Mouse (Mus musculus): Measurements from ENCODE around the gene Prr14l. TPM values are rescaled to one million over a fixed set of nuclear protein-coding genes. Genes with fewer than 3 reads are reported as not detected.
"Not testable (repeated sequence)": the region's sequence is repeated elsewhere in the genome, so short reads cannot be mapped to it uniquely, and the experiment has no call there.

Prr14l gene
- polyA plus RNA-seq, 1 experiment from 2014 or later, result 6.5 TPM

DNA sequence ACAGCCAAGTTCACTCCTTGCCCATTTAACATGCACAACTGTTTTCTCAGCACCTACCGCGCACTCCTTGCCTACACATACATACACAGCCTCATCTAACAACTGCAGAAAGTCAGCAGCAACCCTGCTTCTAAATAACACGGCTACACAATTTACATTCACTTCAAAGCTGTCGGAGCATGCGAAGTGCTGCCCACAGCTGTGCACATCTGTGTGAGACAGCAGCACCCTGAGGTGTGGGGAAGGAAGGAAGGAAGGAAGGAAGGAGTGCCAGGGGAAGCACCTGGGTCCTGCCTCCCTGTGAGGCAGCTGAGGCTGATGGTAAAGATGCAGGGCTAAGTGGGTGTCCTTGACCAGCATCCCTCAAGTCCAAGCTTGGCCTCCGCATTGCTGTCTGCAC is 105.1 kb downstream of the Prr14l start:
- no peaks in the 10 kb centered on the region for H3K36me3 ChIP-seq (ENCODE audit: control insufficient read depth, insufficient read depth)
- H3K9me3 ChIP-seq (replicated peaks; ENCODE audit: control insufficient read depth, low read length), result no peaks in the 10 kb centered on the region
- H3K4me3 ChIP-seq (ENCODE audit: low read length), result no peak overlapping the region
- H3K27ac ChIP-seq (ENCODE audit: low read length), result no peak overlapping the region
- peaks cover 11% of the 10 kb centered on the region for H3K4me1 ChIP-seq (ENCODE audit: control insufficient read depth, insufficient read depth, low read length)
- no peak overlapping the region for H3K4me2 ChIP-seq (ENCODE audit: low read depth, low read length)
- H3K9ac ChIP-seq (ENCODE audit: low read length), result no peak overlapping the region
- WGBS, result 79% methylated on average over 6 of the region's 6 CpGs
- H3K27me3 ChIP-seq (ENCODE audit: control insufficient read depth, insufficient read depth, low read length), result no peaks in the 10 kb centered on the region
- no peak for ATAC-seq (replicated peaks; ENCODE audit: extremely low read depth, insufficient read depth, low FRiP score)

GRCm38 (mm10) chr5:32747650-32748375 is 106.2 kb downstream of the Prr14l start:
- no peaks in the 10 kb centered on the region for H3K9me3 ChIP-seq (replicated peaks; ENCODE audit: control insufficient read depth, low read length)
- H3K4me1 ChIP-seq (ENCODE audit: control insufficient read depth, insufficient read depth, low read length), result peaks cover 11% of the 10 kb centered on the region
- no peak overlapping the region for H3K4me3 ChIP-seq (ENCODE audit: low read length)
- ATAC-seq (replicated peaks; ENCODE audit: extremely low read depth, insufficient read depth, low FRiP score), result no peak
- 59% methylated on average over 6 of the region's 6 CpGs for WGBS
- H3K36me3 ChIP-seq (ENCODE audit: control insufficient read depth, insufficient read depth), result no peaks in the 10 kb centered on the region
- no peak overlapping the region for H3K9ac ChIP-seq (ENCODE audit: low read length)
- H3K27ac ChIP-seq (ENCODE audit: low read length), result no peak overlapping the region
- H3K27me3 ChIP-seq (ENCODE audit: control insufficient read depth, insufficient read depth, low read length), result no peaks in the 10 kb centered on the region
- no peak overlapping the region for H3K4me2 ChIP-seq (ENCODE audit: low read depth, low read length)

- WGBS, result 5% methylated on average over 8 of the region's 10 CpGs
- H3K9ac ChIP-seq (ENCODE audit: low read length), result peak overlapping the region; percentile 71
- peak overlapping the region; percentile 66 for H3K4me2 ChIP-seq (ENCODE audit: low read depth, low read length)
- no peaks in the 10 kb centered on the region for H3K27me3 ChIP-seq (ENCODE audit: control insufficient read depth, insufficient read depth, low read length)
- peak overlapping the region; percentile 52 for H3K4me3 ChIP-seq (ENCODE audit: low read length)
- H3K36me3 ChIP-seq (ENCODE audit: control insufficient read depth, insufficient read depth), result no peaks in the 10 kb centered on the region
- peaks cover 11% of the 10 kb centered on the region for H3K4me1 ChIP-seq (ENCODE audit: control insufficient read depth, insufficient read depth, low read length)
- peak; percentile 91 for ATAC-seq (replicated peaks; ENCODE audit: extremely low read depth, insufficient read depth, low FRiP score)
- H3K9me3 ChIP-seq (replicated peaks; ENCODE audit: control insufficient read depth, low read length), result no peaks in the 10 kb centered on the region
- H3K27ac ChIP-seq (ENCODE audit: low read length), result peak overlapping the region; percentile 92
Measured at GRCm38 (mm10) chr5:32745705-32746655, 108.1 kb downstream of the Prr14l start.

GRCm38 (mm10) chr5:32742149-32742548 is 111.9 kb downstream of the Prr14l start:
- no peak overlapping the region for H3K9ac ChIP-seq (ENCODE audit: low read length)
- WGBS, result 65% methylated on average over 9 of the region's 9 CpGs
- H3K4me3 ChIP-seq (ENCODE audit: low read length), result no peak overlapping the region
- H3K27me3 ChIP-seq (ENCODE audit: control insufficient read depth, insufficient read depth, low read length), result no peaks in the 10 kb centered on the region
- no peak for ATAC-seq (replicated peaks; ENCODE audit: extremely low read depth, insufficient read depth, low FRiP score)
- H3K9me3 ChIP-seq (replicated peaks; ENCODE audit: control insufficient read depth, low read length), result no peaks in the 10 kb centered on the region
- no peaks in the 10 kb centered on the region for H3K36me3 ChIP-seq (ENCODE audit: control insufficient read depth, insufficient read depth)
- no peak overlapping the region for H3K27ac ChIP-seq (ENCODE audit: low read length)
- no peak overlapping the region for H3K4me2 ChIP-seq (ENCODE audit: low read depth, low read length)
- peaks cover 9% of the 10 kb centered on the region for H3K4me1 ChIP-seq (ENCODE audit: control insufficient read depth, insufficient read depth, low read length)

GRCm38 (mm10) chr5:32741377-32741776 is 112.7 kb downstream of the Prr14l start:
- not testable (repeated sequence) for H3K36me3 ChIP-seq (ENCODE audit: control insufficient read depth, insufficient read depth); H3K27ac ChIP-seq (ENCODE audit: low read length); H3K4me3 ChIP-seq (ENCODE audit: low read length); ATAC-seq (replicated peaks; ENCODE audit: extremely low read depth, insufficient read depth, low FRiP score); H3K4me1 ChIP-seq (ENCODE audit: control insufficient read depth, insufficient read depth, low read length); H3K9ac ChIP-seq (ENCODE audit: low read length); H3K27me3 ChIP-seq (ENCODE audit: control insufficient read depth, insufficient read depth, low read length); H3K4me2 ChIP-seq (ENCODE audit: low read depth, low read length); H3K9me3 ChIP-seq (replicated peaks; ENCODE audit: control insufficient read depth, low read length)
- 83% methylated on average over 4 of the region's 4 CpGs for WGBS

GRCm38 (mm10) chr5:32740850-32741249 is 113.2 kb downstream of the Prr14l start:
- H3K27me3 ChIP-seq (ENCODE audit: control insufficient read depth, insufficient read depth, low read length); ATAC-seq (replicated peaks; ENCODE audit: extremely low read depth, insufficient read depth, low FRiP score); H3K4me3 ChIP-seq (ENCODE audit: low read length); H3K4me1 ChIP-seq (ENCODE audit: control insufficient read depth, insufficient read depth, low read length); H3K9me3 ChIP-seq (replicated peaks; ENCODE audit: control insufficient read depth, low read length); H3K9ac ChIP-seq (ENCODE audit: low read length); H3K36me3 ChIP-seq (ENCODE audit: control insufficient read depth, insufficient read depth); H3K4me2 ChIP-seq (ENCODE audit: low read depth, low read length); H3K27ac ChIP-seq (ENCODE audit: low read length): not testable (repeated sequence)
- WGBS, result 86% methylated on average over 8 of the region's 8 CpGs

- H3K36me3 ChIP-seq (ENCODE audit: control insufficient read depth, insufficient read depth), result no peaks in the 10 kb centered on the region
- H3K9ac ChIP-seq (ENCODE audit: low read length), result no peak overlapping the region
- no peak for ATAC-seq (replicated peaks; ENCODE audit: extremely low read depth, insufficient read depth, low FRiP score)
- WGBS, result 93% methylated on average over 3 of the region's 3 CpGs
- H3K4me3 ChIP-seq (ENCODE audit: low read length), result no peak overlapping the region
- no peaks in the 10 kb centered on the region; the same call in 1 of the 2 replicates for H3K4me1 ChIP-seq (ENCODE audit: control insufficient read depth, insufficient read depth, low read length)
- no peaks in the 10 kb centered on the region for H3K9me3 ChIP-seq (replicated peaks; ENCODE audit: control insufficient read depth, low read length)
- H3K27me3 ChIP-seq (ENCODE audit: control insufficient read depth, insufficient read depth, low read length), result no peaks in the 10 kb centered on the region
- no peak overlapping the region for H3K27ac ChIP-seq (ENCODE audit: low read length)
- no peak overlapping the region for H3K4me2 ChIP-seq (ENCODE audit: low read depth, low read length)
Measured at GRCm38 (mm10) chr5:32740138-32740537, 113.9 kb downstream of the Prr14l start.

Measured in heart, embryonic 16.5 days (tissue).